Mouse (Mus musculus) olfactory bulb, adult 2 months (tissue): ENCODE measurements around the gene Mcam. TPM values are rescaled to one million over a fixed set of nuclear protein-coding genes. Genes with fewer than 3 reads are reported as not detected.
A peak's percentile ranks its signal among the peaks of the same experiment; 100 is the strongest.

ENCODE experiments used
- H3K27ac ChIP-seq: fragments of 200-500 bp; 2 replicates; pipeline ENCODE4 v1.5.1; 2012; ENCODE audit warnings: low read depth, low read length; ENCODE audit not compliant: insufficient read depth
- H3K4me1 ChIP-seq: fragments of 200-500 bp; 2 replicates; pipeline ENCODE4 v1.6.1; 2012; ENCODE audit warnings: low read length; ENCODE audit not compliant: control insufficient read depth, insufficient read depth
- H3K4me3 ChIP-seq: fragments of 200-500 bp; 2 replicates; pipeline ENCODE4 v1.5.1; 2012; ENCODE audit warnings: mild to moderate bottlenecking, low read depth, low read length, moderate library complexity; ENCODE audit not compliant: insufficient read depth
- CTCF ChIP-seq: fragments of 200-500 bp; IDR thresholded peaks from 2 replicates; pipeline ENCODE4 v1.5.1; 2012; ENCODE audit warnings: low read depth, mild to moderate bottlenecking, low read length, moderate library complexity; ENCODE audit not compliant: insufficient read depth
- POLR2A ChIP-seq: fragments of 200-500 bp; IDR thresholded peaks from 2 replicates; pipeline ENCODE4 v1.6.1; 2012; ENCODE audit warnings: mild to moderate bottlenecking, low read depth, low read length, moderate library complexity; ENCODE audit not compliant: insufficient read depth
- WGBS: fragments of 180-500 bp; shearing (Covaris S2); methylation state at CpG from one replicate; pipeline ENCODE4 v1.1.7; 2018; 5-methylcytosine and 5-hydroxymethylcytosine counted together
- polyA plus RNA-seq: library from polyadenylated mRNA; stranded (reverse); fragments of >200 nt; gene quantifications from 2 replicates; pipeline ENCODE4 v1.2.4, GENCODE M21; 2012; ENCODE audit warnings: low replicate concordance; ENCODE audit not compliant: missing spikeins, insufficient read depth, insufficient read length

Gene Mcam
- polyA plus RNA-seq, 1 experiment, result not detected

GRCm38 (mm10) chr9:44144023-44144717, 9.9 kb downstream of the Mcam start:
- WGBS, result 15% methylated on average over 7 of the region's 8 CpGs
- no peak for TF ChIP-seq CTCF
- TF ChIP-seq POLR2A, result no peak
- Histone ChIP-seq H3K4me1 (peaks cover 14% of the 10 kb centered on the region), H3K27ac (peak overlapping the region; percentile 58), H3K4me3 (no peak overlapping the region)

- no peak for TF ChIP-seq CTCF
- no peak for TF ChIP-seq POLR2A
- H3K4me1 ChIP-seq, result peaks cover 14% of the 10 kb centered on the region
- H3K4me3 ChIP-seq, result no peak overlapping the region
- peak overlapping the region; percentile 32 for H3K27ac ChIP-seq
Measured at GRCm38 (mm10) chr9:44144718-44145060, 10.4 kb downstream of the Mcam start.

- Histone ChIP-seq H3K4me1 (peaks cover 11% of the 10 kb centered on the region), H3K4me3 (no peak overlapping the region), H3K27ac (no peak overlapping the region)
- no peak for TF ChIP-seq CTCF
- TF ChIP-seq POLR2A, result no peak
- WGBS, result 37% methylated on average over 3 of the region's 3 CpGs
Measured at GRCm38 (mm10) chr9:44147290-44147689, 13.0 kb downstream of the Mcam start.

GRCm38 (mm10) chr9:44159886-44160285, 25.6 kb downstream of the Mcam start:
- H3K4me1 ChIP-seq, result no peaks in the 10 kb centered on the region
- no peak overlapping the region for H3K4me3 ChIP-seq
- H3K27ac ChIP-seq, result no peak overlapping the region
- TF ChIP-seq CTCF (no peak), POLR2A (no peak)
- WGBS, result 90% methylated on average over 3 of the region's 3 CpGs

GRCm38 (mm10) chr9:44168931-44169330, 34.7 kb downstream of the Mcam start:
- H3K4me3 ChIP-seq, result no peak overlapping the region
- no peak overlapping the region for H3K27ac ChIP-seq
- TF ChIP-seq POLR2A, result no peak
- no peak for TF ChIP-seq CTCF
- peaks cover 10% of the 10 kb centered on the region for H3K4me1 ChIP-seq
- WGBS, result 79% methylated on average over 5 of the region's 5 CpGs

- TF ChIP-seq POLR2A, result no peak
- TF ChIP-seq CTCF, result no peak
- peaks cover 10% of the 10 kb centered on the region for H3K4me1 ChIP-seq
- H3K4me3 ChIP-seq, result no peak overlapping the region
- H3K27ac ChIP-seq, result no peak overlapping the region
- 62% methylated on average over 3 of the region's 3 CpGs for WGBS
Measured at GRCm38 (mm10) chr9:44170691-44171151, 36.5 kb downstream of the Mcam start.

- Histone ChIP-seq H3K4me1 (peaks cover 9% of the 10 kb centered on the region), H3K4me3 (no peak overlapping the region), H3K27ac (no peak overlapping the region)
- 38% methylated on average over 6 of the region's 6 CpGs for whole genome bisulfite sequencing
- no peak for TF ChIP-seq CTCF
- no peak for TF ChIP-seq POLR2A
Measured at GRCm38 (mm10) chr9:44175556-44175955, 41.3 kb downstream of the Mcam start.

GRCm38 (mm10) chr9:44175957-44176356, 41.7 kb downstream of the Mcam start:
- TF ChIP-seq POLR2A, result no peak
- TF ChIP-seq CTCF, result no peak
- Histone ChIP-seq H3K4me3 (no peak overlapping the region), H3K27ac (no peak overlapping the region), H3K4me1 (peaks cover 5% of the 10 kb centered on the region; the same call in 1 of the 2 replicates)
- WGBS, result 74% methylated on average over 1 of the region's 1 CpGs

- 93% methylated on average over 2 of the region's 2 CpGs for WGBS
- no peak overlapping the region for H3K4me3 ChIP-seq
- TF ChIP-seq POLR2A (no peak), CTCF (no peak)
Measured at GRCm38 (mm10) chr9:44177405-44177804, 43.1 kb downstream of the Mcam start.

GRCm38 (mm10) chr9:44178389-44178788, 44.1 kb downstream of the Mcam start:
- Histone ChIP-seq H3K27ac (no peak overlapping the region), H3K4me1 (no peaks in the 10 kb centered on the region), H3K4me3 (no peak overlapping the region)
- TF ChIP-seq POLR2A, result no peak
- TF ChIP-seq CTCF, result no peak
- WGBS, result 91% methylated on average over 14 of the region's 14 CpGs

More at GRCm38 (mm10) chr9:44177405-44177804, 43.1 kb downstream of the Mcam start:
- H3K4me1 ChIP-seq, result no peaks in the 10 kb centered on the region
- no peak overlapping the region for H3K27ac ChIP-seq

GRCm38 (mm10) chr9:44178811-44179210, 44.5 kb downstream of the Mcam start:
- Histone ChIP-seq H3K4me1 (no peaks in the 10 kb centered on the region), H3K4me3 (no peak overlapping the region), H3K27ac (no peak overlapping the region)
- WGBS, result 93% methylated on average over 12 of the region's 12 CpGs
- TF ChIP-seq POLR2A (no peak), CTCF (no peak)
